Mouse (Mus musculus) spleen, embryonic (tissue): ENCODE data around the gene Gm10945.

ENCODE experiments used
- CTCF ChIA-PET: fragments of 350-600 bp; sonication (Branson Sonifier 250); formaldehyde crosslinking; loops from one replicate; lab custom pipeline; 2022; lab: Charles Lee

Gene Gm10945

DNA sequence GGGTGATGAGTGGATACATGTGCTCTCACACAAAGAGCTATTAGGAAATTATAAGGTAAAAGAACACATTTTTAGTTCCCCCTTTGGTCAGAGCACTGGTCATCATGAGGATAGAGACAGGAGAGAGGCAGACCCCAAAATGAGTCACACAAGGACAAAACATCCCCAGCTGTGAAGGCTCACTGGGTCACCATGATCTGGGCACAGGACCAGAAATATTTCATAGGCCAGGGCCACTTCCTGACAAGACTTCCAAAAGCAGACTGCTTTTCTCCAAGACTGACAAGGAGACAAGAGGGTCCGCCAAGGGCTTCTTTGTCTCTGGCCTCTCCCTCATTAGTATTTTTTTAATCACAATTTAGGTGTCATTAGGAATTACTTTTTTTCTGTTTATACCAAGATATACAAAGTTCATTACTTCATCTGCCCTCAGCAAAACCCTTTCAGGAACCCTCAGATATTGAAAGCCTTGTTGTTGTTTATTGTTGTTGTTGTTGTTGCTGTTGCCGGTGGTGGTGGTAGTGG lies at the start of gene Gm10945:
Gene Gm10945 (minus strand): TSS at position 475 of the 525 bp plus-strand sequence.
- CTCF ChIA-PET = no interaction called here

DNA sequence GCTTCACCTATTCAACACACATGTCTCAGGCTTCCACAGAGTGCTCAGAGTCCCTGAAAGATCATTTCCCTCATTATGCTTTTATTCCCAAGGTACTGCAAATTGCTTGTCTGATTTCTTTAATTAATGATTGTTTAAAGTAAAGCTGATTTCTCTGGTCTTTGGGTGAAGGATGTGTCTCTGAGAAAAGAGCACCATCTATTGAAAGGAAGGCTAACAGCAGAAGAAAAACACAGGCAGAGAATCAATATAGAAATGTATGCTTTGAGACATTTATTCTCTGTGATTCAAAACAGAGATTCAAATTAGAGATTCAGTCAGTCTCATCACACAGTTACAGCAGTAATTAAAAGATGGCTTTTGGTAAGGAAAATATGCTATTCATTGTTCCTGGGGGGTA lies 28.7 kb upstream of the Gm10945 start:
- CTCF ChIA-PET = no interaction called here

DNA sequence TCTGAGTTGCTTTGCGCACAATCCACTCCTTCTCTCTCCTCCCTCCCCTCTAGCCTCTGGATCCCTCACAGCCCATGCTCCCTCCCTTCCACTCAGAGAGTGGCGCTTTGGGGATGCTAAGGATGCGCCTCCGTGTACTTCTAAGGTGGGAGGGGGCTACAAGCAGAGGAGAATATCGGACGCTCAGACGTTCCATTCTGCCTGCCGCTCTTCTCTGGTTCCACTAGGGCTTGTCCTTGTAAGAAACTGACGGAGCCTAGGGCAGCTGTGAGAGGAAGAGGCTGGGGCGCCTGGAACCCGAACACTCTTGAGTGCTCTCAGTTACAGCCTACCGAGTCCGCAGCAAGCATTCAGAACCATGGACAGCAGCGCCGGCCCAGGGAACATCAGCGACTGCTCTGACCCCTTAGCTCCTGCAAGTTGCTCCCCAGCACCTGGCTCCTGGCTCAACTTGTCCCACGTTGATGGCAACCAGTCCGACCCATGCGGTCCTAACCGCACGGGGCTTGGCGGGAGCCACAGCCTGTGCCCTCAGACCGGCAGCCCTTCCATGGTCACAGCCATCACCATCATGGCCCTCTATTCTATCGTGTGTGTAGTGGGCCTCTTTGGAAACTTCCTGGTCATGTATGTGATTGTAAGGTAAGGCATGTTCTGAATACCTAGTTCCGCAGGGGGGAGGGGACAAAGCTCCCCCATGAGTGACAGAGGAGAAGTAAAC lies 27.1 kb upstream of the Gm10945 start:
- CTCF ChIA-PET = no interaction called here

DNA sequence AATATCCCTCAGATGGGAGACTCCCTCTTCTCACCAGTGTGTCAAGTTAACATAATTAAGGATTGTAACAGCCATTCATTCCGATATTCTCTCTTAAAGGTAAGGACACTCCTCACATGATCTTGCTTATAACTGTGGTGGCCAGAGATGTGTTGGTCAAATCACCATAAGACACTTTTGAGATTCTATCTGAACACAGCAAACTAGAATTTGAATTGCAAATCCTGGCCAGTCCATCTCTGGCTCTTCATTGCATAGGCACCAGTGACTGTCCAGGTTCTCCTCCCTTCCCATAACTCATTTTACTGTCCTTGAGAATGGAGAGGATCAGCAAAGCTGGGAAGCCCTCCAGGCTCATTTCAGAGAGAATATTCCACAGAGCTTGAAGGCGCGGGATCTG lies 3.4 kb downstream of the Gm10945 start, which contains the start of gene Oprm1:
Gene Oprm1 (plus strand): TSS at position 301 of the 400 bp plus-strand sequence.
- CTCF ChIA-PET = no interaction called here

DNA sequence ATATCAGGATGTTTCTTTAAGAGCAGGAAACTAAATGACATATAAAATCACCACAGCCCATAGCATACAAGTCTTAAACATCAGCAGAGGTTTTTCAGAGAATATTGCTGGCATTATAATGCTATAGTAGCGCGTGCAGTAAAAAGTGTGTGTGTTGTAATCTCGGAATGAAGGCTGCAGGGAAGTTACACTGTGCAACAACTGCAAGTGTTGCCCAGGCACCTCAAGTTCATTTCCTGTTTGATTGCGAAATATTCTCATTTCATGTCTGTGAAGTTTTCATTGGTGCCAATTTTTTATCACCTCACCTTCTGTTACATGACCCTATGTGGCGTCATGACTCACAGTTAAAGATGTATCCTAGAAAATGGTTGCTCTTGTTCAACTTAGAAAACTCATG lies 8.2 kb downstream of the Gm10945 start:
- CTCF ChIA-PET = no interaction called here

DNA sequence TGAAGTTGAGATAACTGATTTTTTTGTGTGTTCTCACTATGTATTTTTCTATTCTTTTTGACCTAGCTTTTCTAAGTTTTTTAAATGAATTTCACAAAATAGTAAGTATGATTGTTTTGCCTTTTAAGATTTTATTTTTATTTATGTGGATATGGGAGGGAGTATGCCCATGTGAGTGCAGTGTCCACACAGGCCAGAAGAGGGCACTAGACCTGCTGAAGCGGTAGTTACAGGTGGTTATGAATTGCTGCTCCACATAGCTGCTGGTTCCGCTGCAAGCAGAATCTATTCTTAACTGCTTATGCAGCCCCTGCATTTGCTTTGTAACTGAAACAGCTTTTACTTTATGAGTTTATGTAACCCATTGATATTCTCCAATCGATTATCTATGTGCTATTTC lies 33.1 kb downstream of the Gm10945 start:
- CTCF ChIA-PET = no interaction called here

GRCm38 (mm10) chr10:6723765-6724164 lies 37.8 kb downstream of the Gm10945 start:
- CTCF ChIA-PET = no interaction called here

GRCm38 (mm10) chr10:6717181-6717948 lies 44.2 kb downstream of the Gm10945 start:
- CTCF ChIA-PET = no interaction called here

DNA sequence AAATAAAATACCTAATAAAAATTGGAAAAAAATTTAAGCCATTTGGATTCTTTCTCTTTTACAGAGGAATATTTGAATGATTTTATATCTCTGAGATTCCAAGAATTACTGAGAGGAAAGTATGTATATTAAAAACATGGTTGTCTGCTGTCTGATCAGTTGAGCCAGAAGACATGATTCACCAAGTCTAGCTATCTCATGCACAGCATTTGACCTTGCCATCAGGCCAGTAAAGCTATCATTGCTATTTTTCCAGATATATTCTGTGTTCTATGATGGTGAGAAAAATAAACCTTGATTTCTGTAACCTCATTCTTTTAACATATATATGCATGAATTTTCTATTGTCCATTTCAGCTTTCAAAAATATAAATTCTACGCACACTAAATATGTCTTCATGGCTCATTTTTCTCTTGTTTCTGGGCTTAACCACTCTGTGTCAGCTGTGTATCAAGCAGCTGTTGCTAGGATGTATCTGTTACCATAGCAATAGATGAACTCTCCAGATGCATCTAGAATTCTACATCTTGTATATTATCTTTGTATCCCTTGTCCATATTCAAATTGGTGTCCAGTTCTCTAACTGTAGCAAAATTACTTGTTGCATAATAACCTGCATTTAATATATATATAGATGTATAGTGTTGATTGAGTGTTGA lies 56.2 kb downstream of the Gm10945 start:
- CTCF ChIA-PET = no interaction called here

GRCm38 (mm10) chr10:6694218-6694850 lies 67.2 kb downstream of the Gm10945 start:
- CTCF ChIA-PET = no interaction called here
